Mouse (Mus musculus) kidney, postnatal 25 days (tissue): ENCODE measurements around the gene 1700034J05Rik.

Experiments used
- DNase-seq, 2 experiments: peaks; one replicate each; pipeline ENCODE4 v3.0.0; 2021; ENCODE audit warnings: mixed read lengths in 2 of 2

Gene 1700034J05Rik

DNA sequence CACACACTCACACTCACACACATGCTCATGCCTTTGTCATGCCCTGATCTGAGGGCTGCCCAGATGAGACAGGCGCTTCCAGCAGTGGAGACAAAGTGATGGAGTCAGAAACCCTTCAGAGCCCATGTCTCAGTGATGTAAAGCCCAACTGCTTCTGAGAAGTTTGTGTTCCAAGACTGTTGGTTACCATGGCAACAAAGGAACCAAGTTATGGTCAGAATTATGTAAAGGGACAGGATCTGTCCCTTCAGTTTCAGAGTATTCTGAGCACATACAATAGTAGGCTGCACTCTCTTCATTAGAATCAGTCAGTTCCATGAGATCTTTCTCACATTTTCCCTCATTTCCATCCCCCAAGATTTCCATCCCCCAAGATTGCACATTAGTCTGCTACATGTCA lies at the start of gene 1700034J05Rik:
Gene 1700034J05Rik (minus strand): TSS at position 165 of the 400 bp plus-strand sequence.
- no peak for DNase-seq

DNA sequence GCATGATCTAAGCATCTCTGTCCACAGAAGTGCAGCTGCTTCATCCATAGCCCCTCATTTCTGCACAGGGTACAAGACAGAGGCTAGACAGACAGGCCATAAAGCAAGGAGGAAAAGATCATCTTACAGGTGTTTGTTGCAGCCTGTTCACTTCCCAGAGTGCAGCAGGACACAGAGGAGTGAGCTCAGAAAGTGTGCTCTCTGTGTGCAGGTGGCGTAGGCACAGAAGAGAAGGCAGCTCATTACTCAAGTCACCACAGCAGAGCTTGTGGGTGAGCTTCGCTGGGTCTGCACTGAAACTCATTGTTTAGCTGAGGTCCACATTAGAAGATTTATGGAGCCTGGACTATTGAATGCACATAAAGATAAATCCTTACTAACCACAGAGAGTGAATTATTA lies 45.5 kb upstream of the 1700034J05Rik start:
- no peak for DNase-seq

DNA sequence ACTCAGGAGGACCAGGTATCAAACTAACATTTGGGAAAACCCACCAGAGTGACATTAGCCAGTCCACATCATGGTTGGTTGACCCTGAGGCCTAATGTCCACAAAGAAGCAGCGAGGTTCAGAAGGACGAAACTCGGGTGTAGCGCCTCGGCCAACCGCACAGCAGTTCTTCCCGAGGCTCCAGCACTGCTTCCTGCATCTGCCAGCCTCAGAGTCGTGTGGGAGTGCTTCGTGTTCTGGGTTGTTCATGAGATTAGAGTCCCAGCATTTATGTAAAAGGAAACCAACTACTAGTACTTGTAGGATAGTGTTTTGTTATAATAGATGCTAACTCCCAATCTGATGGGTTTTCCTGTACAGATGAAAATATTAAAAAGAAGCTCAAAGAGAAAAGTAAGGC lies 45.1 kb upstream of the 1700034J05Rik start:
- no peak for DNase-seq

DNA sequence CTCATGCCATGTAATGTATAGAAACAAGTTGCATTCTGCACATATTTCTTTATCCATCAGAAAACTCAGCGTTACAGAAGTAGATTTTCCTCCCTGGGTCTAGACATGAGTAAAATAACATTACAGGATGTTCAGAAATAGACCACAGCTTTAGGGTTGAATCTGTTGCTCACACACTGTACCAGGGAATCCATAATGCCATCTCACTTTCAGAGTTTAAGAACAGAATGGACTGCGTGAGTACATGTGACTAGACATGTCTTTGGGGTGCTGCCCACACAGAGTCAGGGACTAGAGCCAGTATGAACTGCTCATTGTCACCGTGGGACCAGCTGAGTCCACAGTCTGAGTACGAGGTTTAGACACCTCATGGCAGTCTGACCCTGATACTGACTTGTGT lies 44.5 kb upstream of the 1700034J05Rik start:
- DNase-seq, result no peak

DNA sequence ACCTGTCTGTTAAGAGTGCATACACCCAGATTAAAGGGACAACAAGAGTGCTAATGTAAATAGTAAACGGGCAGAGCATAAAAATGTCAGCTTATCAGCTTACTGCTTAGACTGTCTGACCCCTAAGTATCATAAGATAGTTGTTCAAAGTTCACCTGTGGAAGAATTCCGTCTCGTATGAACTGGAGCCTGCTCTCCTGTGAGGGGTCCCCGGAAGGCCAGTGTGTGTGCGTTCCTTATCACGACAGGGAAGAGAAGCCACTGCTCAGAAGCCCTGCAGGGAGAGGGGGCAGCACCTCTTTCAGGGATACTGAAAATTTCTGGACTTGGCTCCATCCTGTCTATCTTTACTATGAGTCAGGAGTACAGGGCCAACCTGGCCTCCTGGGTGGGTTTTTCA lies 42.8 kb upstream of the 1700034J05Rik start:
- no peak for DNase-seq

DNA sequence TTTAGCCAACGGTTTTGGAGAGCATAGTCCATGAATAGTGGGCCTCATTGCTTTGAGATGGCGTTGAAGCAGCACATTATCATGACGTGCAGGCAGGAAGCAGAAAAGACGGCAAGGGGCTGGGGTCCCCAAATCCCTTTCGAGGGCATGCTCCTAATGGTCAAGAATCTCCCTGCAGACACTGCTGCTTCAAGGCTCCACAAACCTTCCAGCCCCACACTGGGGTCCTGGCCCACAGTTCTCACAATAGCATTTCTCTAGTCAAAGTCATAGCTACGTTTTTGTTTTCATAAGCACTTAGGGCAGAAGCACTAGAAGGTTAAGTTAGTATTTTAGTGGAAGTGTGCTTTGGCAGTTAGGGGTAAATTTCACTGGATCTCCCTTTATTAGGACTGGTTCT lies 41.7 kb upstream of the 1700034J05Rik start:
- DNase-seq, result no peak

DNA sequence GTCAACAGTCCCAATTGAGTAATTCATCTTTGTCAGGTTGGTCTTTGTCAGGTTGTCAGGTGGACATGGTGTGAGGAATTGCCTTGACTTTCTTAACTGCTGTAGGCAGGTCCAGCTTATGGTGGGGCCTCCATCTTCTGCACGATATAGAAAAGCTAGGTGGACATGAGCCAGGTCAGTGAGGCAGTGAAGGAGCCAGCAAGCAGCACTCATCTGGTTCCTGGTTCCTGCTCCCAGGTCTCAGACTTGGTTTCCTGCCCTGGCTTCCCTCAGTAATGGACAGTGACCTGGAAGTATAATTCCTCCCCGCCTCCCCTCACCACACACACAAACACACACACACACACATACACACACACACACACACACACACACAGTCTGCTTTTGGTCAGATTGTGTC lies 41.2 kb upstream of the 1700034J05Rik start:
- no peak for DNase-seq

DNA sequence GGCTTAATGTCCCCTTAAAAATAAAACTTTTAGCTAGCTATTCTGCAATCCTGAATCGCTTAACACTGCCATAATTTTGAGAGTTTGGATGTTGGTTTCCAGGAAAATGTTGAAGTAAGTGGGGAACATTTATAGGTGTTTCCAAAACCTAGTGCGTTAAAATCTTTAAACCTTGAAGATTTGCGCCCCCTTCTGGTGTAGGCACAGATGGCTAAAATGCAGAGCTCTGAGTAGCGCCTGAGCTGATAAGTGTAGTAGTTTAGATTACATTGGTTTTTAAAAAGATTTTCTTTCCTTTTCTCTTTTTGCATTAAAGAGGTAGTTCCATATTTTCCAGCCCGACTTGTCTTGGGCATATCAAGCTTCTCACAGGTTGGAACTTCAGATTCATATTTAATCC lies 40.0 kb upstream of the 1700034J05Rik start:
- peak; percentile 63 to 86 for DNase-seq

DNA sequence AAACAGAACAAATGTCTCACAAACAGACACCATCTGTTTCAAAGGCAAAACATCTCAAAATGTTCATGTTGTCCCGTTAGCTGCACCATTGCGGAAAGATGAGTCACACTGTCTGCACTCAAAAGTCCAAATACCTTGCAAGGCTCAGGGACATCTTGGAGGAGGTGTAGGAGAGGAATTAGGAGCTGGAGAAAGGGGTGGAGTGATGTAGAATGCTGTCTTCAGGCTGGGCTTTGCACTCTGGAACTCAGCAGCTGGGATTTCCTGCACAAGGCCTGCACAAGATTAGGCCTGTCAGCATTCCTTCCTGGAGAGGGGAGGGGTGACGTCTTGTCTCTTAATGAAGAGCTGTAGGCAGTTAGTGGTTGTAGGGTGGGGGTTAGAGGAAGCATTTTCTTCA lies 30.3 kb upstream of the 1700034J05Rik start:
- DNase-seq, result no peak

DNA sequence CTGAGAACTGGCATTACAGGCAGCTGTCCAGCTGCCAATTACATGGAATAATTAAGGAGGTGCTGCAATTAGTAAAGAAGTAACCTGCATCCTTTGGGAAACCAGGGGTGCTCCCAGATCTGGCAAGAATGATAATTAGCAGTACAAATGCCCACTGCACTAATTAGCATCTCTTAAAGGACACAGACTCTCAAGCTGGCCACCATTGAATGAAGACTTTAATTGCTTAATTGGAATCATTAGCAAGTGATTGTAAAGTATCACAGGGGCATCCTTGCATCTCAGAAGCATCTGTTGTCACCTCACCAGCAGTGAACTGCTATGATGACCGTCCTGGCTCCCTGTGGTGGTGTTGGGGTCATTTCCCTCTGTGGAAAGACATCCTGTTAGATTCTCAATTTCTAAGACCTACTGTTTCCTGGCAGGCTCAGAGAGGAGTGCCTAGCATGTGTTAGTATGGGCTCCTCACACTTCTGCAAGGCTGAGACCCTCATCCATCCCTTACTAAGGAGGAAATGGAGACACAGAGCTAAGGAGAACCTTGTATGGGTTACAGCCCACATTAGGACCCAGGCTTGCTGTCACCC lies 27.1 kb upstream of the 1700034J05Rik start:
- DNase-seq, result no peak

DNA sequence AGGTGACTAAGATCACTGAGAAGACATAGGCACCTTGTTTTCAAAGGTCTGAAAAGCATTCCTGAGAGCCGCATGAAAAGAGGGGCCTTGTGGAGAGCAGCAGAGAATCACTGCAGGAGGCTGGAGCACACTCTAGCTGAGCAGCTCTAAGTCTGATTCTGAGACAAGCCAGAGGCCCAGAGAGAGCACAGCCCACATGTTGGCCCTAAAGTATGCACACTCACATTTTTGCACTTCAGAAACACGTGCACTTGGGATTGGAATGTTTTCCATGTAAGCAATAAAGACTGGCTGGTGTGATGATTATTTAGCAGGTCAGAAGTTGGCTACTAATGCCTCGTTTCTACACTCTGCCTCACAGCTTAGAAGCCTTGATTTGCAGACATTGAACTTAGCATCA lies 25.7 kb upstream of the 1700034J05Rik start:
- peak; percentile 18 to 62 for DNase-seq

DNA sequence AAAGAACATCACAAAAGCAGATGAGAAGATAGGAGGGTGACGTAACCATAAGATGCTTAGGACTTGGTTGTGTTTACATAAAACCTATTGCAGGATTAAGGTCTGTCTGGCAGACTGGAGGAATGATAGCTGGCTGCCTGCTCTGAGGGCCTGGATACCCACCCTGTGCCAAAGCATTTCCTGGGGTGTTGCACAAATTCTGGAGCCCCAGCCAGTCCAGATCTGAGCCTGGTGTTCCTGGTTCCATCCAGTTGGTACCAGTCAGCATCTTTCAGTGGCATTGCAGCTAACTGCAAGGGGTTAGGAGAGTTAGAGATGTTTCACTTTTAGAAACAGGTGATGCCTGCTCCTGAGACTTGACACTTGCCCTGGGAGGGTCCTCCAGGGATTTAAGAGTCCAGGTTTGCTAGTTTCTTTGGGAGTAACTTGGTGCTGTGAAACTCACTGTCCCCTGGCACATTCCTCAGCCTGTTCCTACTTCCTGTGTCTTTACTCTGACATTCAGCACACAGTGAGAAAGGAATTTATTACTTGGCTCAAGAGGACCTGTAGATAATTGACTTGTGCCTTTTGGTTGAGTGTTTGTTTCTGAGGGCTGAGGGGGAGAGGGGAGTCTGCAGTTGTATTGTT lies 25.0 kb upstream of the 1700034J05Rik start:
- peak; percentile 49 to 75 for DNase-seq

DNA sequence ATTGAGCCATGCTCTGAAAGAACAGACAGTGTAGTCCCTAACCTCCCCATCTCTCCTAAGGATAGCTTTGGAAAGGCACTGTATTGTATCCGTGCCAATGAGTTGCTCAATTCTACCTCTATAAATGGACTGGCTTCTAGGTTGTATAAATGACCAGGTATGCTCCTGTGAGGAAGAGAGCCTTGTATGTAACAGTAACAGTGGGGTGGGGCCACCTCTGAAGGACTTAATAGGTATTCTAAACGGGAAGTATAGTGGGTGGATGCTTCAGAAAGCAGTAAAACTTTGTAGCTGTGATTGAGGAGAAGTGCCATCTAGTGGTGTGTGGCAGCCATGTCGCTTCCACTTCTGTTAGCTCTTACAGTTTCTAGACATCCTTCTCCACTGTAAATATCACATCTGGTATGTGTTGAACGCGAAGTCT lies 24.5 kb upstream of the 1700034J05Rik start:
- peak; percentile 47 to 58 for DNase-seq

DNA sequence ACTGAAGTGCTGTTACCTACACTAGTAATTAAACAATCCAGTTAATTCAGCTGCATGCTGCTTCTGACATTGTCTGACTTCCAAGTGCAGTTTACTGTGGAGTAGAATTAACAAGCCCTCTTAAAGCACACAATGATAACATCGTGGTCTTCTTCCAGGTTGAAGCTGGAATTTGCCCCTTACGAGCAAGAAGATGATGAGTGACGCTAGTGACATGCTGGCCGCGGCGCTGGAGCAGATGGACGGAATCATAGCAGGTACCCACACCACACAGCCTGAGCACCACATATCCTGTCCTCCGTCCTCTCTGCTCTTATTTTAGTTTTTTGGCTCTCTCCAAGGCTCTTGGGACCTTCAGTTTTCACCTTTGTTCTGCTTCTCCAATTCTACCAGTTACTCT lies 22.2 kb upstream of the 1700034J05Rik start:
- no peak for DNase-seq

DNA sequence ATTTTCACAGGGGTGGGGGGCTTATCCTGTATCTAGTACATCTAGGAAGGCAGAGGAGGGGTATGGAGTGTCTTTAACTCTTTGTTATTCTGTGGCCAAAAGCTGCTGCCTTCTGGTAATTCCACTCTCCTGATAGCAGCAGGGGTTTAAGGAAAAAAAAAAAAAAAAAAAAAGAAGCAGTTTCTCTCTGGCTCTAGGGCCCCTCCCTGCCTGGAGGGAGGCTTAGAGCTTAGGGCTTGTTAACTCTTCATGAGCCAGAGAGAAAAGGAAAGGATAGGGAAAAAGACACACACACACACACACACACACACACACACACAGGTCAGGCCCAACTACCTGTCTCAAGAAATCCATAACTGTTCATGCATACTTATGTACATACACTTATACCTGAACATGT lies 19.6 kb upstream of the 1700034J05Rik start:
- DNase-seq, result no peak

DNA sequence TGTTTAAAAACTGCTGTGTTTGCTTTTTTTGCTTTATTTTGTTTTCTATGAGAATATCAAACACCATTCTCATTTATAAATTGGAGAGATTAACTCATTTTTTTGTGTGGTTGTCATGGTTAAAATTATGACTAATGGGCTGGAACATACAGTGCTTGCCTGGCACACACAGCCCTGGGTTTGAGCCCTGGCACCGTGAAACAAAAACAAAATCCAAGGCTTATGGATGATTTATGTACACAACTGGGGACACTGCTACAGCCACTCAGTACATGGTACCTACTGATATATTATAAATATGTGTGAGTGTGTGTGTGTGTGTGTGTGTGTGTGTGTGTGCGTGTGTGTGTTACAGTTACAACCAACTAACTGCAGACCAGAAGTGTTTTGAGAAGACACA lies 19.2 kb upstream of the 1700034J05Rik start:
- no peak for DNase-seq

DNA sequence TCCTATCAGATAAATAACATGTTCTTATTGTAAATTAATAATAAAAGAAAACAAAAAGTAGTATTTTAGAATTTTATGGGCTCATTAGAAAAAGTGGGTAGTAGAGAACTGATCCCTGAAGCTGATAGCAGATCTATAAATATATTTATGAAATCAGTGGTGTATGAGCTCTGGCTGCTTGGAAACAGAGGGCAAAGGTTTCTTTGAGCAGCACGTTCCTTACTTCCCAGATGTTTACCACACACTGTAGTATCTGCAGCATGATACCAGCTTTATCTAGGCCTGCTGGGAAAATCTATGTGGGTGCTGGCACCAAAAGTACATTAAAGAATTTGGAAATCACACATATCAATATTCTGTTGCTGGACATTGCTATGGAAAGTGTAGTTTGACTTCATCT lies 18.5 kb upstream of the 1700034J05Rik start:
- DNase-seq, result no peak

DNA sequence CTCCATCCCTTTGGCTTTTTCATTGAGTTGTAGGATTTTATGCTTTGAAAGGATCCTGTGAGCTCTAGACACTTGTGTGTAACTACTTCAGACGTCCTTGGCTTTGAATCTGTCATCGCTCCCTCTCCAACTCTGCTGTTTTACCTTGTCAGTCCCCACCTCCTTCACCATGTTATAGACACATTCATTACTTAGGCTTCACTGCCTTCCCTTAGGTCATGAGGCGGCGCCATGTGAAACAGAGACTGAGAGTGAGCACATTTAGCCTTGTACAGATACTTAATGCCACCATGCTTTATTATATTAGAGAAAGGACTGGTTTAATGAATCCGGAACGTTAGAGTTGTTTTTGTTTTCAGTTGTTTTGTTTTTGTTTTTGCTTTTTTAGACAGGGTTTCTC lies 17.8 kb upstream of the 1700034J05Rik start:
- DNase-seq, result no peak

DNA sequence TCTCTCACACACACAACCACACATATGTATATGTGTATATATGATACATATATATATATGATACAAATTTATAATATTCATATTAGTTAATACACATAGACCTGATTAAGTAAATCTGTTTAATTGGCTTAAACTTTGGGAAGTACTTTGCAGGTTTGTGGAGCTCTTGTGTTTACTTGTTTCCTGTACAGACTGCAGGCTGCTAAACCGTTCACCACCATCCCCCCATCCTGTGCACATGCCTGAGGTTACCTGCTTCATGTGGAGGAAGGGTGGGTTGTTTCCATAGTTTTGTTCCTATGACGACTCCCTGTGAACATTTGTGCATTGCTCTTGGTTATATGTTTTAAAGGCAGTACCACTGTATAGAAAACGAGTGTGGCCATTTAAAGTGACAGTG lies 17.1 kb upstream of the 1700034J05Rik start:
- DNase-seq, result no peak

DNA sequence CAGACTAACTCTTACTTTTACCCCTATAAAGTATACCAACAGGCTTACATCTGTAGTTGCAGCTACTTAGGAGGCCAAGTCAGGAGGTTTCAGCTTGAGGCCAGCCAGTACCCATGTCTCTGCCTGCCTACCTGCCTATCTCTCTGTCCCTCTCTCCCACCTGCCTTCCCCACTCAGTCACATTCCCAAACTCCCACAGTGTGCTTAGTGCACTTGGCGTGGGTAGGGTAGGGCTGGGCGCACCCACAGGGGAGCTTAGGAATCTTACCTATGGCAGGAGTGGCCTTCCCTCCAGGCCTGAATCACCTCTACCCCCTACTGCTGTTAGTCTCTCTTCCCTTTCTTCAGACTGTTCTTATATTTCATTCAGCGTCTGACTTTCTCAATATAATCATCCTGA lies 16.6 kb upstream of the 1700034J05Rik start:
- DNase-seq, result peak in 1 of 2 experiments; percentile 45

DNA sequence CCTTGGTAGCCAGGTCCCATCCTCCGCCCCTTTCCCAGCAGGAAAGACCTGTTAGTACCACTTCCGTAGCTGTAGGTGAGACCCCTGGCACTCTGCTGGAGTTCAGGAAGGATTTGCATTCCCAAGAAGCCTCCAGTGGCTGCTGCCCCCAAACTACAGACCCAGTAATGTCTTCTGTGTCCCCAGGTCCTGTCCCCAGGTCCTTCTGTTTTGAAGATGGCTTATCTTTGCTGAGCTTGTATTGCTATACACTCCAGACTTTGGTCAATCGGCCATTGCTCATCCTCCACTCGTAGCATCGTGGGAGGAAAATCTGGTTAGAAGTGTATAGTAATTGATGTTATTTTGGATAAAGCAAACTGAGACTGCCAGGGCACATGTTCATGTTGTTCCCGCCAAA lies 13.6 kb upstream of the 1700034J05Rik start:
- no peak for DNase-seq

DNA sequence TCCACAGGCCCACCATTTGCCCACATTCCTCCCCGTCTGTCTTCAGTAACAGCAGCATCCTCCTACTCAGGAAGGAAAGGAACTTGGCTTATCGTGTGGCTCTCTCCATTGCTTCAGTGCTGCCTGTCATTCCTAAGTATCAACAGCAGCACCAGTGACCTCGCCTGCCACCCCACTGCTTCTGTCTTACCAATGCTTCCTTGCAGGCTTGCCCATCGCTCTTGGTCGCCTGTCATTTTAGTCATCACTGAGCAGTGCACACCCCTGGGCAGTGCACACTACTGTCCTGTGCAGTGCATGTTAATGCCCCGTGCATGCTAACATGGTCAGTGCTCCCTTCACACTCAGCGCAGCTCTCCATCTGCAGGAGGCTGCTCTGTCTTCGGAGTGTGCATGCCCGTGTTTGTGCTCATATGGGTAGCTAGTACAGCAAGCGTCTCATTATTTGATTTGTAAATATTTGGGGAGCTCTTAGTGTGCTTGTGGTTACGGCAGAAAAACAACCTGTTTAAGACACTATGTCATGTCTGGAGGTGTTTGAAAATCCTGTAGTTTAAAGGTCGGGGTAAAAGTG lies 12.3 kb upstream of the 1700034J05Rik start:
- peak in 1 of 2 experiments; percentile 48 for DNase-seq

DNA sequence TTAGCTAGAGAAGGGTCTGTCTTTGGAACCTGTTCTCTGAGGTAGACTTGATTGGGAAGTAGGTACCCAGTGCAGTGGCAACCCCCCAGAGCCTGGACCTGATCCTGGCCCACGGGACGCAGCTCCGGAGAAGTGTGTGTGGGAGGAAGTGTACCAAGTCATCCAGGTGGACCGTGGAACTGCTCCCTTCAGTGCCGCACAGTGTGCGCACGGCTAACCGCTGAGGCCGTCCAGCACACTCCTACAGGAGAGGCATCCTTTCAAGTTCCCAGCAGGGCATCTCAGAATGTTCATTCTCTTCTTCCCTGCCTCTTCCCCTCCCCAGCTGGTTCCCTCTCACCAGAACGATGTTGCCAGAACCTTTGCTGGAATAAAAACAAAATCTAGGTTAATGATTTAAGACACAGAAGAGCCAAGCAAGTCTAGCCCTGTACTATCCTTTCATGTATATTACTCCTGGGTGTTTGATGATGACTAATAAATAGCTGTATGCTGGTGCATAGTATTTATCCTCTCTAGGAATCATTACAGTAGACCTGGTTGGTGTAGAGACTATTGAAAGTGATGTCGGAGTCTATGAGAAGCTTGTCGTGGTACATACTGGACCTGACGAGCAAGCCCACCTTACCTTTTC lies 11.0 kb upstream of the 1700034J05Rik start:
- DNase-seq, result no peak
